Mouse (Mus musculus) megakaryocyte, embryonic 14.5 days (primary cell): ENCODE results near the gene Dgki. TPM values are rescaled to one million over a fixed set of nuclear protein-coding genes. Genes with fewer than 3 reads are reported as not detected.

Experiments
- H3K27me3 ChIP-seq: replicated peaks from 2 replicates; pipeline ENCODE3; 2012; ENCODE audit warnings: inconsistent platforms
- H3K36me3 ChIP-seq: replicated peaks from 2 replicates; pipeline ENCODE3; 2012; ENCODE audit warnings: low read length, inconsistent platforms, mixed read lengths
- H3K4me1 ChIP-seq: 2 replicates; pipeline ENCODE4 v1.6.1; 2012; ENCODE audit warnings: inconsistent platforms
- H3K4me3 ChIP-seq: replicated peaks from 2 replicates; pipeline ENCODE3; 2012; ENCODE audit warnings: moderate library complexity, mild to moderate bottlenecking, inconsistent platforms
- H3K9me3 ChIP-seq: 2 replicates; pipeline ENCODE4 v1.6.1; 2012; ENCODE audit warnings: inconsistent platforms
- FLI1 ChIP-seq: IDR thresholded peaks from 2 replicates; pipeline ENCODE4 v1.6.1; 2012; ENCODE audit warnings: low read length, inconsistent platforms, mixed read lengths
- GATA1 ChIP-seq: IDR thresholded peaks from 3 replicates; pipeline ENCODE4 v1.6.1; 2012; ENCODE audit warnings: mixed read lengths, low read length, inconsistent platforms, borderline replicate concordance
- polyA plus RNA-seq: library from polyadenylated mRNA; stranded (reverse); fragments of >175 nt; gene quantifications from 2 replicates; pipeline ENCODE4 v1.2.3, GENCODE M21; 2012; ENCODE audit warnings: low replicate concordance; ENCODE audit not compliant: insufficient read depth

Gene Dgki
- polyA plus RNA-seq, 1 experiment: 0.02 TPM

- no peak for TF ChIP-seq FLI1
- TF ChIP-seq GATA1: no peak
- H3K4me1 ChIP-seq: peaks cover 83% of the 10 kb centered on the region
Measured at GRCm38 (mm10) chr6:37047611-37048129, 252.3 kb downstream of the Dgki start.

GRCm38 (mm10) chr6:37046152-37046788, 253.7 kb downstream of the Dgki start:
- no peaks in the 10 kb centered on the region for H3K36me3 ChIP-seq
- H3K9me3 ChIP-seq: no peaks in the 10 kb centered on the region
- no peaks in the 10 kb centered on the region for H3K27me3 ChIP-seq
- H3K4me3 ChIP-seq: no peak overlapping the region
- peaks cover 69% of the 10 kb centered on the region for H3K4me1 ChIP-seq
- TF ChIP-seq FLI1 (no peak), GATA1 (no peak)

More at GRCm38 (mm10) chr6:37047611-37048129, 252.3 kb downstream of the Dgki start:
- Histone ChIP-seq H3K9me3 (no peaks in the 10 kb centered on the region), H3K4me3 (no peak overlapping the region), H3K27me3 (no peaks in the 10 kb centered on the region), H3K36me3 (no peaks in the 10 kb centered on the region)

- H3K27me3 ChIP-seq: peaks cover 1% of the 10 kb centered on the region
- H3K9me3 ChIP-seq: no peaks in the 10 kb centered on the region
- no peak overlapping the region for H3K4me3 ChIP-seq
- H3K36me3 ChIP-seq: no peaks in the 10 kb centered on the region
- H3K4me1 ChIP-seq: peaks cover 59% of the 10 kb centered on the region
- TF ChIP-seq FLI1 (no peak), GATA1 (no peak)
Measured at GRCm38 (mm10) chr6:37044796-37045195, 255.2 kb downstream of the Dgki start.

GRCm38 (mm10) chr6:37038444-37038843, 261.5 kb downstream of the Dgki start:
- no peaks in the 10 kb centered on the region for H3K9me3 ChIP-seq
- peaks cover 8% of the 10 kb centered on the region for H3K4me1 ChIP-seq
- H3K36me3 ChIP-seq: no peaks in the 10 kb centered on the region
- peaks cover 6% of the 10 kb centered on the region for H3K27me3 ChIP-seq
- TF ChIP-seq FLI1 (no peak), GATA1 (no peak)
- H3K4me3 ChIP-seq: no peak overlapping the region

- no peak for TF ChIP-seq GATA1
- TF ChIP-seq FLI1: no peak
- Histone ChIP-seq H3K4me1 (peaks cover 5% of the 10 kb centered on the region; the same call in 1 of the 2 replicates), H3K36me3 (no peaks in the 10 kb centered on the region), H3K9me3 (no peaks in the 10 kb centered on the region), H3K4me3 (no peak overlapping the region), H3K27me3 (peaks cover 6% of the 10 kb centered on the region)
Measured at GRCm38 (mm10) chr6:37037115-37037908, 262.7 kb downstream of the Dgki start.

- H3K4me1 ChIP-seq: peaks cover 5% of the 10 kb centered on the region; the same call in 1 of the 2 replicates
- H3K4me3 ChIP-seq: no peak overlapping the region
- no peaks in the 10 kb centered on the region for H3K36me3 ChIP-seq
- peaks cover 5% of the 10 kb centered on the region for H3K27me3 ChIP-seq
- H3K9me3 ChIP-seq: no peaks in the 10 kb centered on the region
- TF ChIP-seq GATA1 (no peak), FLI1 (no peak)
Measured at GRCm38 (mm10) chr6:37035681-37036080, 264.3 kb downstream of the Dgki start.

- Histone ChIP-seq H3K4me3 (no peak overlapping the region), H3K4me1 (peaks cover 13% of the 10 kb centered on the region; the same call in 1 of the 2 replicates), H3K27me3 (no peaks in the 10 kb centered on the region), H3K9me3 (no peaks in the 10 kb centered on the region), H3K36me3 (no peaks in the 10 kb centered on the region)
- TF ChIP-seq GATA1: no peak
- no peak for TF ChIP-seq FLI1
Measured at GRCm38 (mm10) chr6:37030986-37031385, 269.0 kb downstream of the Dgki start.

GRCm38 (mm10) chr6:37030402-37030801, 269.6 kb downstream of the Dgki start:
- H3K9me3 ChIP-seq: no peaks in the 10 kb centered on the region
- no peaks in the 10 kb centered on the region for H3K36me3 ChIP-seq
- peaks cover 16% of the 10 kb centered on the region; the same call in 1 of the 2 replicates for H3K4me1 ChIP-seq
- no peak for TF ChIP-seq GATA1
- TF ChIP-seq FLI1: no peak
- H3K4me3 ChIP-seq: no peak overlapping the region
- no peaks in the 10 kb centered on the region for H3K27me3 ChIP-seq

- no peak overlapping the region for H3K4me3 ChIP-seq
- H3K4me1 ChIP-seq: peaks cover 16% of the 10 kb centered on the region; the same call in 1 of the 2 replicates
- H3K9me3 ChIP-seq: no peaks in the 10 kb centered on the region
- H3K27me3 ChIP-seq: no peaks in the 10 kb centered on the region
- no peaks in the 10 kb centered on the region for H3K36me3 ChIP-seq
- TF ChIP-seq GATA1 (no peak), FLI1 (no peak)
Measured at GRCm38 (mm10) chr6:37028841-37029240, 271.1 kb downstream of the Dgki start.

GRCm38 (mm10) chr6:37028300-37028699, 271.7 kb downstream of the Dgki start:
- H3K27me3 ChIP-seq: no peaks in the 10 kb centered on the region

More at GRCm38 (mm10) chr6:37028300-37028699, 271.7 kb downstream of the Dgki start:
- TF ChIP-seq FLI1: no peak
- TF ChIP-seq GATA1: no peak
- Histone ChIP-seq H3K4me3 (no peak overlapping the region), H3K36me3 (no peaks in the 10 kb centered on the region), H3K9me3 (no peaks in the 10 kb centered on the region), H3K4me1 (peaks cover 19% of the 10 kb centered on the region)
